Mouse (Mus musculus) duodenum, adult 2 months (tissue): ENCODE results near the gene Padi1. TPM values are rescaled to one million over a fixed set of nuclear protein-coding genes. Genes with fewer than 3 reads are reported as not detected.

Experiments
- polyA plus RNA-seq: library from polyadenylated mRNA; depleted of rRNA; stranded (reverse); fragments of >200 nt; gene quantifications from 2 replicates; pipeline ENCODE4 v1.2.3, GENCODE M21; 2012; ENCODE audit warnings: low replicate concordance; rRNA removed

Gene Padi1
- 0.06 TPM in 1 of 2 replicates, not detected in the other for polyA plus RNA-seq

DNA sequence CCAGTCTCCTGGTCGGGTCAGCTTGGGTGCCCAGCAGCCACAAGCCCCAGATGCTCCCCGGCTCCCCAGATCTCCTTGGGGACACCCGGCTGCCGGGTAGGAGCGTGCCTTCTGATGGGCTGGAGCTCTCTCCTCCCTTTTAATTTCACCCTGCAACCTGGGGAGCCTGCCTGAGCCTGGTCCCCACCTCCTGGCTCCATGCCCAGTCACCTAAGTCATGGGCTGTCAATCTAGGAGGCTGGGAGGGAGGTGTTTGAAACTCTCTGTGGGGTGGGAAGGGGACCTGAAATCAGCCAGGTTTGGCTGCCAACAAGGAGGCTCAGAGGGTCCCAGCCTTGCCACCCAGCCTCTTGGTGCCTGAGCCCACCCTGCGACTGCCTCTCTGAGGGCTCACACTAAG is at the start of gene Padi1:
Padi1 (minus strand) TSS at position 113 of the 400 bp plus-strand sequence.

DNA sequence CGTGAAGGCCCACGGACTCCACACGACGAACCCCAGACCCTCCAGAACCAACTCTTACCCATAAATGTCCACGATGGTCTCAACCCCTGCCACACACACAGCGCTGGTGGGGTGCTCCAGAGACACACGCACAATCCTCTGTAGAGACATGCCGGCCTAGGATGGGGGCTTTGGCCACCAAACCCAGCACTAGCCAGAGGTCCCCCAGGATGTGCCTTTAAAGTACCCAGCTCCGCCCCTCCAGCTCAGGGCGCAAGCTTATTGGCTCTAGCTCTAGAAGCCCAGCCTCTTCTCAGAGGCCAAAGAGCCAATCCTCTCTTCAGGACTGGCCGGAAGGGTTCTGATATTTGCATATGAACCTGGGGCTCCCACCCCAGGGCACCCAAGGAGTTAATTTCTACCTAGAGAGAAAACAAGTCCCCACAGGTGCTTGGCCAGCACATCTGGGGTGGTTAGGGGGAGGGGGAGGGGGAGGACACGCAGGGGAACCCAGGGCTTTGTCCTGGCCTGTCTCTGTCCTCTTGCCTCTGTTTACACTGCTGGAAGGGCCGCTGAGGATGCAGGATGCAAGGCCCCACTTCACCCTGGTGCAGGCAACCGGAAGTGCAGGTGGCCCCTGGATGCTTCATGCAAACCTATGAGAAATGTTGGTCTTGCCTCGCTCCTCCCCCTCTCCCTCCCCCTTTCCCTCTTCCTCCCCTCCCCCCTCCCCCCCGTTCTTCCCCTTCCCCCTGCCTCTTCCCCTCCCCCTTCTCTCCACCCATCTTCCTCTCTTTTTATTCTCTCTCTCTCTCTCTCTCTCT is 34.9 kb downstream of the Padi1 start, which contains the start of gene Padi3:
Padi3 (minus strand) TSS at position 191 of the 803 bp plus-strand sequence.

DNA sequence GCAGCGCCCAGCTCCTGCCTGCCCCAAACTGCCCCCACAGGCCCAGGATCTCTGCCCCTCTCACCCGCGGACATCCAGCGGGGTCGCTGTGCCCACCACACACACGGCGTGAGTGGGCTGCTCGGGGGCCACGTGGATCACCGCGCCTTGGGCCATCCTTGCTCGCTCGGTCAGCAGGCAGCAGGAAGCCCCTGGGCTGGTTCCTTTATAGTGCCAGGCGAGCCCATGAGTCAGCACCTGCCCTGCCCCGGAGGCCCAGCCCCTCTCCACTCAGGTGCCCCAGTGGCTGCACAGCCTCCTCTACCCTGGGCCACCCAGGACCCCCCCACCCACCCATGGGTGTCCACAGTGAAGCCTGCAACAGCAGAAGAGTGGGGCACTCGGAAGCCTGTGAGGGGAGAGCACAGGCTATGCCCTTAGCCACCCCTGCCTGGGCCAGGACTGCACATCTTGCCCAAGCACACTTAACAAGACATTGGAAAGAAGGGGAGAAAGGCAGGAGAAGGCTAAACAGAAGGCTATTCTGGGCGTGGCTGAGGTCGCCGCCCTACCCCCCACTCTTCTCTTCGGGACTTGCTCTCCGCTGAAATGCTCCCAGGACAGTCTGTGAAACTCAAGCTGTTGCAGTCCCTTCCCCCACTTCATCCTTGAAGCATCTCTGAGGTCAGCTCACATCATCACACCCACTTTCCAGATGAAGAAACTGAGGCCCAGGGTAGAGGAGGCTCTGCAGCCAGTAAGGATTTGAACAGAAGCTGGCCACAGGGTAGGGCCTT is 71.4 kb downstream of the Padi1 start, which contains the start of gene Padi4:
Padi4 (minus strand) TSS at position 212 of the 776 bp plus-strand sequence.

Other genes with a start within 250 kb of the Padi1 start
- 12.1 and 28.4 TPM in 2 replicates for gene Arhgef10l, start 179.8 kb downstream of the Padi1 start, polyA plus RNA-seq
- 33.8 and 38.3 TPM in 2 replicates for gene Rcc2, start 145.2 kb downstream of the Padi1 start, polyA plus RNA-seq
- not detected in 2 replicates for gene Padi6, start 103.1 kb downstream of the Padi1 start, polyA plus RNA-seq
- 0.50 and 0.63 TPM in 2 replicates for gene Padi4, start 71.5 kb downstream of the Padi1 start, polyA plus RNA-seq
- 0.09 TPM in 1 of 2 replicates, not detected in the other for gene Padi3, start 35.1 kb downstream of the Padi1 start, polyA plus RNA-seq
- gene Padi2, start 60.6 kb upstream of the Padi1 start, polyA plus RNA-seq, result 2.0 and 8.1 TPM in 2 replicates
- gene Sdhb, start 115.4 kb upstream of the Padi1 start, polyA plus RNA-seq, result 331 and 578 TPM in 2 replicates
- 51.9 and 58.0 TPM in 2 replicates for gene Atp13a2, start 141.1 kb upstream of the Padi1 start, polyA plus RNA-seq
- gene Mfap2, start 164.6 kb upstream of the Padi1 start, polyA plus RNA-seq, result 14.6 and 18.5 TPM in 2 replicates
- 3.3 and 7.0 TPM in 2 replicates for gene Crocc, start 214.8 kb upstream of the Padi1 start, polyA plus RNA-seq
- 50.1 and 75.6 TPM in 2 replicates for gene Necap2, start 232.6 kb upstream of the Padi1 start, polyA plus RNA-seq
- not detected in 2 replicates for gene Spata21, start 242.6 kb upstream of the Padi1 start, polyA plus RNA-seq